Mouse (Mus musculus): ENCODE results near the gene Brca2. TPM values are rescaled to one million over a fixed set of nuclear protein-coding genes. Genes with fewer than 3 reads are reported as not detected.

The Brca2 gene
- polyA plus RNA-seq, 1 experiment from 2014 or later: 6.6 TPM

DNA sequence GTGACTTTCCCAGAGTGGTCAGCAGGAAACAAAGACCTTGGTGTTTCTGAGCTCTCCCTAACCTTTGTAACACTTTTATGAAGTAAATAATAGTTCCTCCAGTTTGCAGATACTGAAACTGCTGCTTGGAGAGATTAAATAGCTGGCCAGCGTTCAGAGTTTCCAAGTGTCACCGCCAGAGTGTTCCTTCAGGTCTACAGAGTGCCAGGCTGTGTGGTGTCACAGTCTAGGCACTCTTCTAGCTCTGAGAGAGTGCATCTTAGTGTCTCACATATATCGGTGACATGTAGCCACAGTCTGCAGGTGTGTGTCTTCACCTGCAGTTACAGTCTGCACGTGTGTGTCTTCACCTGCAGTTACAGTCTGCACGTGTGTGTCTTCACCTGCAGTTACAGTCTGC is 60.8 kb downstream of the Brca2 start:
- H3K4me3 ChIP-seq (ENCODE audit: low read depth, low read length): no peak overlapping the region
- H3K4me2 ChIP-seq (replicated peaks; ENCODE audit: low read depth): no peak overlapping the region
- H3K36me3 ChIP-seq (ENCODE audit: control insufficient read depth, insufficient read depth): no peaks in the 10 kb centered on the region
- H3K4me1 ChIP-seq (replicated peaks; ENCODE audit: control insufficient read depth, insufficient read depth, low read length): 0 out of 2 replicates have a peak, but pooled peaks cover 4% of the 10 kb centered on the region
- H3K27me3 ChIP-seq (replicated peaks; ENCODE audit: control insufficient read depth, insufficient read depth, low read length): no peaks in the 10 kb centered on the region
- no peak for TF ChIP-seq CTCF (IDR thresholded peaks at IDR 0.05; ENCODE audit: low read depth)
- no peak overlapping the region for H3K27ac ChIP-seq (ENCODE audit: low read depth, low read length)
- WGBS: 64% methylated on average over 5 of the region's 5 CpGs
- no peaks in the 10 kb centered on the region for H3K9me3 ChIP-seq (ENCODE audit: control insufficient read depth)
- H3K9ac ChIP-seq (ENCODE audit: low read depth, low read length): no peak overlapping the region
- peak; percentile 23; the same call in 1 of the 2 replicates for ATAC-seq

DNA sequence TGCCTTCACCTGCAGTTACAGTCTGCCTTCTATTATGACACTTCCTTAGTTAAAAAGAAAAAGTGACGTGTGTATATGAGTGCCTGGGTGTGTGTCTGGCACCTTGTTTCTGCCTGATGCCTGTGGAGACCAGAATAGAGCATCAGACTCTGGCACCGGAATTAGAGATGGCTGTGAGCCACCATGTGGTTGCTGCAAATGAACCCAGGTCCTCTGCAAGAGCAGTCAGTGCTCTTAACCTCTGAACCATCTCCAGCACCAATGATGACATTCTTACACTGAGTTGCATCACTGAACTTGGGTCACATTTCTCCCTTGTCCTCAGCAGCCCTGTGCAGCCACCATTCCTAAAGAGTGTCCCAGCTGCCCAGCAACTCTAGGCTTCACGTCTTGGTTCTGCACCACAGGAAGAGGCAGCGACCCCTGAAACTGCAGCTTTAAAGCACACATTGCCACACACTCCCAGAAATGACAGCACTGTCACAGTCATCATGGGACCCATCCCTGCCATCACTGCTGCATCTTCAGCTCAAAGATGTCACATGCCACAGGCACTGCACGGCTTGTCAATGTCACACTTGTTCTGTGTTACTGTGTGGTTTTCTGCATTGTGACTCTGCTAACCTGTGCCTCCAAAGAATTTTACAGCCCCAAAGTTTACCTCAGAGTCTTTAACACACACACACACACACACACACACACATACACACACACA is 61.3 kb downstream of the Brca2 start:
- WGBS: 60% methylated on average over 5 of the region's 5 CpGs
- Histone ChIP-seq H3K4me3 (ENCODE audit: low read depth, low read length) (no peak overlapping the region), H3K9me3 (ENCODE audit: control insufficient read depth) (no peaks in the 10 kb centered on the region), H3K4me2 (replicated peaks; ENCODE audit: low read depth) (no peak overlapping the region), H3K36me3 (ENCODE audit: control insufficient read depth, insufficient read depth) (no peaks in the 10 kb centered on the region), H3K9ac (ENCODE audit: low read depth, low read length) (no peak overlapping the region), H3K4me1 (replicated peaks; ENCODE audit: control insufficient read depth, insufficient read depth, low read length) (0 out of 2 replicates have a peak, but pooled peaks cover 3% of the 10 kb centered on the region), H3K27ac (ENCODE audit: low read depth, low read length) (no peak overlapping the region), H3K27me3 (replicated peaks; ENCODE audit: control insufficient read depth, insufficient read depth, low read length) (no peaks in the 10 kb centered on the region)
- no peak for TF ChIP-seq CTCF (IDR thresholded peaks at IDR 0.05; ENCODE audit: low read depth)
- ATAC-seq: peak; percentile 46

GRCm38 (mm10) chr5:150584337-150584729 is 61.9 kb downstream of the Brca2 start:
- 41% methylated on average over 6 of the region's 6 CpGs for WGBS

GRCm38 (mm10) chr5:150589945-150590344 is 67.5 kb downstream of the Brca2 start:
- Histone ChIP-seq H3K4me1 (replicated peaks; ENCODE audit: control insufficient read depth, insufficient read depth, low read length) (no peaks in the 10 kb centered on the region), H3K27ac (ENCODE audit: low read depth, low read length) (peak overlapping the region; percentile 46; the same call in 1 of the 2 replicates), H3K9ac (ENCODE audit: low read depth, low read length) (no peak overlapping the region), H3K9me3 (ENCODE audit: control insufficient read depth) (no peaks in the 10 kb centered on the region), H3K4me3 (ENCODE audit: low read depth, low read length) (no peak overlapping the region), H3K36me3 (ENCODE audit: control insufficient read depth, insufficient read depth) (no peaks in the 10 kb centered on the region), H3K27me3 (replicated peaks; ENCODE audit: control insufficient read depth, insufficient read depth, low read length) (no peaks in the 10 kb centered on the region), H3K4me2 (replicated peaks; ENCODE audit: low read depth) (no peak overlapping the region)
- ATAC-seq: peak; percentile 69
- no peak for TF ChIP-seq CTCF (IDR thresholded peaks at IDR 0.05; ENCODE audit: low read depth)
- WGBS: 50% methylated on average over 2 of the region's 2 CpGs

More at GRCm38 (mm10) chr5:150584337-150584729, 61.9 kb downstream of the Brca2 start:
- H3K9me3 ChIP-seq (ENCODE audit: control insufficient read depth): no peaks in the 10 kb centered on the region
- no peak overlapping the region for H3K4me2 ChIP-seq (replicated peaks; ENCODE audit: low read depth)
- H3K9ac ChIP-seq (ENCODE audit: low read depth, low read length): no peak overlapping the region
- no peak overlapping the region for H3K4me3 ChIP-seq (ENCODE audit: low read depth, low read length)
- H3K27me3 ChIP-seq (replicated peaks; ENCODE audit: control insufficient read depth, insufficient read depth, low read length): no peaks in the 10 kb centered on the region
- H3K27ac ChIP-seq (ENCODE audit: low read depth, low read length): no peak overlapping the region
- TF ChIP-seq CTCF (IDR thresholded peaks at IDR 0.05; ENCODE audit: low read depth): peak; percentile 43
- ATAC-seq: no peak
- no peaks in the 10 kb centered on the region for H3K4me1 ChIP-seq (replicated peaks; ENCODE audit: control insufficient read depth, insufficient read depth, low read length)
- no peaks in the 10 kb centered on the region for H3K36me3 ChIP-seq (ENCODE audit: control insufficient read depth, insufficient read depth)

- Histone ChIP-seq H3K9ac (ENCODE audit: low read depth, low read length) (no peak overlapping the region), H3K36me3 (ENCODE audit: control insufficient read depth, insufficient read depth) (no peaks in the 10 kb centered on the region), H3K4me1 (replicated peaks; ENCODE audit: control insufficient read depth, insufficient read depth, low read length) (no peaks in the 10 kb centered on the region), H3K9me3 (ENCODE audit: control insufficient read depth) (no peaks in the 10 kb centered on the region), H3K4me2 (replicated peaks; ENCODE audit: low read depth) (peak overlapping the region; percentile 100), H3K27ac (ENCODE audit: low read depth, low read length) (peak overlapping the region; percentile 21; the same call in 1 of the 2 replicates), H3K4me3 (ENCODE audit: low read depth, low read length) (peak overlapping the region; percentile 85; the same call in 1 of the 2 replicates), H3K27me3 (replicated peaks; ENCODE audit: control insufficient read depth, insufficient read depth, low read length) (no peaks in the 10 kb centered on the region)
- no peak for ATAC-seq
- WGBS: 68% methylated on average over 13 of the region's 13 CpGs
- no peak for TF ChIP-seq CTCF (IDR thresholded peaks at IDR 0.05; ENCODE audit: low read depth)
Measured at GRCm38 (mm10) chr5:150592186-150592903, 69.9 kb downstream of the Brca2 start.

Data from intestine, postnatal 0 days (tissue).